Mouse (Mus musculus) ES-E14 (cell line): ENCODE measurements at regions not wholly inside any gene's neighbourhood (a gene's known extent, or its start where the extent isn't known, plus 50 kb on each side); places are given as distances from the start of the nearest gene placed in this dataset.

ENCODE experiments used
- CHD2 ChIP-seq: IDR thresholded peaks from 2 replicates; pipeline ENCODE4 v1.6.1; 2014; ENCODE audit warnings: mild to moderate bottlenecking, low read depth, low read length, inconsistent platforms
- HCFC1 ChIP-seq: IDR thresholded peaks from 2 replicates; pipeline ENCODE4 v1.6.1; 2012; ENCODE audit warnings: low read length, inconsistent platforms, borderline replicate concordance; ENCODE audit not compliant: insufficient read depth
- MAFK ChIP-seq: IDR thresholded peaks from 2 replicates; pipeline ENCODE4 v1.6.1; 2014; ENCODE audit warnings: mild to moderate bottlenecking, low read depth, low read length, inconsistent platforms; ENCODE audit not compliant: insufficient read depth
- ZC3H11A ChIP-seq: IDR thresholded peaks from 2 replicates; pipeline ENCODE4 v1.6.1; 2012; ENCODE audit warnings: low read depth, mild to moderate bottlenecking, inconsistent platforms, low read length, borderline replicate concordance
- ZNF384 ChIP-seq: IDR thresholded peaks from 2 replicates; pipeline ENCODE4 v1.6.1; 2012; ENCODE audit warnings: low read depth, low read length, inconsistent platforms

GRCm38 (mm10) chr8:118023451-118023850, 221.7 kb upstream of the Mphosph6 start:
- TF ChIP-seq MAFK (no peak), HCFC1 (no peak), ZC3H11A (no peak), CHD2 (no peak), ZNF384 (no peak)
